Mouse (Mus musculus) c-Kit-positive CD71-positive TER-119-positive erythroid progenitor cells, embryonic 14.5 days (primary cell): Measurements from ENCODE around the gene Zbtb8a.

ENCODE experiments used
- DNase-seq: peaks from one replicate; pipeline ENCODE4 v3.0.0-alpha.2; 2013; ENCODE audit warnings: low spot score

Gene Zbtb8a

DNA sequence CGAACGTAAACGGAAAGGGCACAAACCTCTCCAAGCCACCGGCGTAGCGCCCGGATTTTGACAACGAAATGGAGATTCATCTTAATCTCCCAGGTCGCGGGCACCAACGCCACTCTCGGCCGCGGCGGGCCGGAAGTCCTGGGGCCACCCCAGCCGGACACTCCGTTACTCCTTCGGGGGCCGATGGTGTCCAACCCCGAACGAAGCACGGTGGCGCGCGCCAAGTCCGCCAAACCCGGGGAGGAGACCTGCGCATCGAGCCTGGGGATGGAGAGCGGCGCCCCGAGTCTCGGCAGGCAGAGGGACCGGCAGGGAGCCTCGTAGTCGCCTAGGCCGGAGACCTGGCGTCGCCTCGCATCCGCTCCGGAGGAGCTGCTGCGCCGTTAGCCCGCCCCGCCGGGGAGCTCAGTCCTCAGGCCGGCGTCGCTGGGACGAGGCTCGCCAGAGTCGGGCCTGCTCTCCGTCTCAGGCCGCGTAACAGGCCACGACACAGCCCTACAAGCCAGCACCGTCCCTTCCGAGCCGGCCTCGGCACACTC, 43.2 kb downstream of the Zbtb8a start:
- peak; percentile 44 for DNase-seq

DNA sequence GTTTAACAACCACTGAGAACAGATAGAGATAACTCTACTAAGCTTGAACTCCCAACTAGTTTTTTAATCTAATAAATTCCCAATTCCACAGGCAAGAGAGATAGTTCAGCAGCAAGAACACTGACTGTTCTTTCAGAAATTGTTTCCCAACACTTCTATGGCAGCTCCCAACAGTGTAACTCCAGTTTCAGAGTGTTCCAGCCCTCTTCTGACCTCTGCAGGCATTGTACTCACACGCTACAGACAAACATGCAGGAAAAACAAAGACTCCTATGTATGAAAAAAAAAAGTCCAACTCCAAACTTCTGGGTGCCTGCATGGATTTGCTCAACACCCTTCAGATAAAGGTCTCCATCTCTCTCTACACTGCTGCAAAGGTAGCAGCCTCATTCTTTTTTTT, 45.1 kb downstream of the Zbtb8a start:
- DNase-seq, result no peak

DNA sequence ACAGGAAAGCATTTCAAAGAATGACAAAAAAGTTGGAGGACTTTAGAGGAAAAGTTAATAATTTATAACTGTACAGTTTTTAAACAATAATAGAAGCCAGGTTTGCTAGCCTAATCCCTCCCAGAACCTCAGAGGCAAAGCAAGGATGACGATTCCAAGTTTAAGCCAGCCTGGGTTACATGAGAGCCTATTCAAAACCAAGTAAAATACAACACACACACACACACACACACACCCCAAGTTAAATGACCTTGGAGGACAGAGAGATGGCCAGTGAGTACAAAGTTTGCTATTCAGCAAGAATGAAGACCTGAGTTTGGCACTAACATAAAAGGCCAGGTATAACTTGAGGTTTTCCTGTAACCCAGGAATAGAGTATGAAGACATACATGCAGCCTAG, 51.7 kb downstream of the Zbtb8a start:
- DNase-seq, result no peak

DNA sequence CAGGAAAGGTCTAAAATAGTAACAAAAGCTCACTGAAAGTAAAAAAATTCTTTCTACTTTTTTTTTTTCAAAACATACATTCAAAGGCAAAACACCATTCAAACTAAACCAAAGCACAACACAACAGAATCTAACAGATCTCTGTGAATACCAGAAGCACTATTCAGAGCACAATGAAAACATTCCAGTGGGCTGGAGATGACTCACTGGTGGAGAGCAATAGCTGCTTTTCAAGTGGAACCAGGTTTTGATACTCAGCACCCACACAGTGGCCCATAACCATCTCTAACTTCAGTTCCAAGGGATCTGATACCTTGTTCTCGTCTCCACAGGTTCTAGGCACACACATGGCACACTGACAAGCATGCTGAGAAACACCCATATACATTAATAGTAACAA, 53.2 kb downstream of the Zbtb8a start:
- DNase-seq, result no peak

DNA sequence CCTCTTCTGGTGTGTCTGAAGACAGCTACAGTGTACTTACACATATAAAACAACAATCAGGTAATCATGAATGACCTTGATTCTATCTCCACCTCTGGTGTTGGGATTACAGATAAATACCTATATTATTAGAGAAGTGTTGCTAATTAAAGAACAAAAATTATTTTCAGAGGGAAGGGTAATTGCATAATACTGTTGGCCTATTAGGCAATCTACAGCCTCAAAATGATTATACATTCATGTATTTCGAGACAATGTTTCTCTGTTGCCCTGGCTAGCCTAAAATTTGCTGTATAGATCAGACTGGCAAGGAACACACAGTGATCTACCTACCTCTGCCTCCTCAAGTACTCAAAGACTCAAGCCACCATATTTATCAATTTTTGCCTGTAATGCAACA, 54.4 kb downstream of the Zbtb8a start:
- DNase-seq, result no peak

DNA sequence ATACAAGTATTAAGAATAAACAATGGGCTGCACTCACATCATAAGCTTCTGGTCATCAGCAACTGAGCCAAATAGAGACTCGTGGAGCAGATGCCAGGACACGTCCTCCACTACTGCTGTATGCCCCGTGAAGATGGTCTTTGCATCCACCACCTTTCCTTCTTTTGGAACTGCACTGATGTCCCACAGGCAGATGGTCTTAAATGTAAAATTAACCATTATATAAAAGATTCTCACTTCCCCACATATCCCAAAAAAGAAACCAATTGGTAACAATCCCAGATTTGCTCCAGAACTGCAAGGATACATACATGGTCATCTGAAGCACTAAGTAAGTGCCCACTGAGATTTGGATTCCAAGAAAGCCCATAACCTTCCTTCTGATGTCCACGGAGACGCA, 55.9 kb downstream of the Zbtb8a start:
- DNase-seq, result no peak

DNA sequence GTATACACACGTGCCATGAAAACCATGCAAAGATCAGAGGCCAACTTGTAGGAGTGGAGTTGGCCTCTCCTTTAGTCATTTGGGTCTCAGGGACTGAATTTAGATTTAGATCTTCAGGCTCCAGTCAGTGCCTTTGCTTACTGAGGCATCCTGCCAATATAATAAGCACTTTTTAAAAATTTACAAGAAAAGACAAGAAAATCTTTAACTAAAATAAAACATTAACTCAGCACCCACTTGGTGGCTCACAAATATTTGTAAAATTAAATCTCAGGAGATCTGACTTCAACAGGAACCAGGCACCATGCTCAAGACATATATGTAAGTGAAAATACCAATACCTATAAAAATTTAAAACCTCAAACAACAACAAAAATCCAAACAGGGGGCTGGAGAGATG, 57.0 kb downstream of the Zbtb8a start:
- DNase-seq, result no peak

DNA sequence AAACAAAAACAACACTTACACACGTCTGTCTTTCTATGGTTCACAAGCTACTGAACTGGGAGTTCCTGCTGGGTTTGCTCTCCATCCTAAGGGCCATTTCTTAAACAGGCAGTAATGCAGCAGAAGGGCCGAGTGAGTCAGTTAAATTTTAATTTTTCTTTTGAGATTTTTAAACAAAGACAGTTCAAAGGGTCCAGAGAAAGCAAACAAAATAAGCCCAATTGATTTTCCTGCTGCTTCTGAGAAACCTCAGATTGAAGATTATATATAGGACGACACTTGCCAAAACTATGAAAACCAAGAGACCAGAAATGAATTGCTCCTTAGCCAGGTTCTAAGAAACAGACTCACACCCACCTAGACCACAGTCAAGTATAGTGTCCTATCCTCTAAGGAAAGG, 64.0 kb downstream of the Zbtb8a start:
- DNase-seq, result no peak

DNA sequence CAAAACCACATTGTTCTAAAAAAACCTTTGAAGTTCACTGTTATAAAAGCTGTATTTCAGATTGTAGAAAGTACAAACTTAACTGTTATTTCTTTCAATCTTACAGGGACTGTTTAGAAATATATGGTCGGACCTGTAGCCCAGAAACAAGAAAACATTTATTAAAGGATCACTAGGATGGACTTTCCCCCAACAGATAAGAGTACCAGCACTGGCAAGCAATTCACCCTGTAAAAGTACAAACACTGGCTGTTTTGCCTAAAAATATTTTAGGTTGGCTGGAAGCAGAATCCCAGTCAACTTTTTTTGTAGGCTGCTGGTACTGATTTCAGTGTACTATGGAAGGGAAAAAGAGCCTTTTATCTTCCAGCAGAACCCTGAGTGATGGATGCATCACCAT, 70.0 kb downstream of the Zbtb8a start:
- no peak for DNase-seq

DNA sequence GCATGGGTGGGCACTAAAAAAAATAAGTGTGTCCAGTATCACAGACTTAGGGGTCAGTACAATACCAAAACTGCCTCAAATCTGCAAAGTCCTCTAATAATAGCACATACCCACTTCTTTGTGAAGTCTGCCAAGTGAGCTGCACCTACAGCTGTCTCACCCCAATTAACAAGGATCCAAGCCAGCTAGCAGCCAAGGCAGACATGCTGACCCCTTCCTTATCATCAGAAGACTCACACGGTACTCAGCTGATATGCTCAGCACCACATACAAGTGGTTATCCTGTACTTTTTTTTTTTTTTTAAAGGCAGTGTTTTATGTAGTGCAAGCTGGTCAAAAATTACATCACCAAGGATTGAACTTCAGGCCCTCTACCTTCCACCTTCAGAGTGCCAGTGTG, 73.6 kb downstream of the Zbtb8a start:
- peak; percentile 28 for DNase-seq

DNA sequence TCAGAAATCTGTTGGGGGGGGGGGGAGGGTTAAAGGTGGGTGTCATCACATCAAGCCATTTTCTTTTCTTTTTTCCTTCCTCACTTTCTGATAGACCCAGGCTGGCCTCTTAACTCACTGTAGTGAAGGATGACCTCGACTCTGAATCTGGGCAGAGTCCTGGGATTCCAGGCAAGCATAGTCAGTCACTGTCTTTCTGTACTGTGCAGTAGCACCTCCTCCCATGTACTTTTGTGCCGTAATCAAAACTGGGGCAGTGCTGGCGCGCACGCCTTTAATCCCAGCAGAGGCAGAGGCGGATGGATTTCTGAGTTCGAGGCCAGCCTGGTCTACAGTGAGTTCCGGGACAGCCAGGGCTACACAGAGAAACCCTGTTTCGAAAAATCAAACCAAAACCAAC, 74.1 kb downstream of the Zbtb8a start:
- no peak for DNase-seq
